In genomic region chr10:128547361-128548032, GRCm38 (mm10) we compare ENCODE assay signal across 8 mouse cellular contexts. TPM values are rescaled to one million over a fixed set of nuclear protein-coding genes. Genes with fewer than 3 reads are reported as not detected.
DNase-seq lines count a peak whose midpoint lies in the region; ATAC-seq lines count a peak whose summit lies in the region.

Gene Zc3h10 (minus strand): TSS chr10:128547774.

- peak; percentile 88 for ATAC-seq in hindbrain, embryonic 15.5 days (ENCODE audit: low FRiP score, low read depth)

- DNase-seq in T-cell, adult 2 months (ENCODE audit: low spot score): peak; percentile 98
- DNase-seq in cerebellum, postnatal 36 days: peak; percentile 93
- DNase-seq in frontal cortex, postnatal 36 days (ENCODE audit: low spot score in 2 of 2): peak; percentile 94 to 97
- peak; percentile 95 for DNase-seq in left cerebral cortex, adult 18-20 months (ENCODE audit: low spot score in 2 of 2)
- peak; percentile 98 for DNase-seq in right cerebral cortex, adult 18-20 months
- DNase-seq in urinary bladder, postnatal 10 days (ENCODE audit: low spot score): peak; percentile 74

- no peaks in the 10 kb centered on the region for H3K9me3 ChIP-seq in hindbrain, embryonic 15.5 days

- H3K36me3 ChIP-seq in hindbrain, embryonic 15.5 days: peaks cover 29% of the 10 kb centered on the region
- H3K36me3 ChIP-seq in macrophage (ENCODE audit: inconsistent target): peaks cover 22% of the 10 kb centered on the region; the same call in 1 of the 2 replicates

- H3K4me2 ChIP-seq in hindbrain, embryonic 15.5 days: peak within 1 kb of the TSS; percentile 89

- H3K4me3 ChIP-seq in hindbrain, embryonic 15.5 days: peak within 1 kb of the TSS; percentile 64
- peak within 1 kb of the TSS; percentile 87 for H3K4me3 ChIP-seq in macrophage (ENCODE audit: inconsistent target)

- H3K27ac ChIP-seq in hindbrain, embryonic 15.5 days (replicated peaks): peak within 1 kb of the TSS; percentile 97
- H3K27ac ChIP-seq in macrophage: peak within 1 kb of the TSS; percentile 82

- H3K9ac ChIP-seq in hindbrain, embryonic 15.5 days: peak within 1 kb of the TSS; percentile 65

- H3K4me1 ChIP-seq in hindbrain, embryonic 15.5 days (replicated peaks): peaks cover 17% of the 10 kb centered on the region

- peaks cover 34% of the 10 kb centered on the region for H3K79me2 ChIP-seq in macrophage (ENCODE audit: inconsistent target)

- under 1% methylated on average over 49 of the region's 50 CpGs for WGBS in hindbrain, embryonic 15.5 days
- WGBS in macrophage (ENCODE audit: missing documents): under 1% methylated on average over 46 of the region's 50 CpGs

- no peaks in the 10 kb centered on the region for H3K27me3 ChIP-seq in hindbrain, embryonic 15.5 days

RNA-seq across cellular contexts. Expression of gene Zc3h10, which starts in this region (rescaled TPM):
- polyA plus RNA-seq in hindbrain, embryonic 15.5 days (2015; fragmentation: Nextera tagmentation; extraction: Ambion mirVana): 18.2 and 20.0 TPM in 2 replicates
- total RNA-seq in left cerebral cortex, adult 18-20 months (2021): 10 to 100 TPM; 15.9 to 20.7 TPM
- 10 to 100 TPM in 13 of 26 experiments, 1 to 10 TPM in 13; 4.7 to 15.2 (median 10.2) TPM for total RNA-seq in macrophage (2018; cell fraction: chromatin; rRNA removed)
- 10 to 100 TPM in 8 of 26 experiments, 1 to 10 TPM in 18; 6.1 to 12.6 (median 8.9) TPM for total RNA-seq in macrophage (2018; cell fraction: cytosol; rRNA removed)
- total RNA-seq in macrophage (2018; cell fraction: nucleus; rRNA removed): 10 to 100 TPM in 21 of 26 experiments, 1 to 10 TPM in 5; 7.0 to 15.7 (median 11.5) TPM
- 6.7 to 13.0 TPM (median 9.6 TPM) in 3 replicates for polyA plus RNA-seq in macrophage (2018)

Comparison
In these comparisons a context has a peak if more than half of its experiments do, and no peak if none do; other contexts are left out.
1. Peak in every context shown above with its lines: DNase-seq, ATAC-seq, H3K4me3 ChIP-seq and H3K27ac ChIP-seq.